Mouse (Mus musculus): ENCODE results near the gene Slc16a14.

DNA sequence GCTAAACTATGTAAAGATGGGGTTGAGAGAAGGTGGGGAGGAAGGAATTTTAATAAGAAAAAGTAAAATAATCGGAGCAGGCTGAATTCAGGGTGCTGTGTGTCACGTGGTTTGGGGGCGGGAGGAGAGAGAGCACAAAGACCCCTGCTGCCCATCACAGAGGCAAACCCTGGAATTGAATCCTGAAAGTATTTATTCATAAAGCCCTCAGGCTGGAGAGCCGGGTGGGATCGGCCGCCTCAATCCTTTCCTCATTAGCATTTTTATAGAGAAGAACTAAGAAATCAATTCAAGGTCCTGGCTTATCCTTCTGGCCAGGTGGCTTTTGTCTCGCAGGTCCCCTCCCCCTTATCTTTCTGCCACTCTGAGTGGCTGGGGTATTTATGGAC, 44.9 kb downstream of the Slc16a14 start:
- TF ChIP-seq EP300 (IDR thresholded peaks at IDR 0.05; ENCODE audit: low read depth) = no peak
- no peak for TF ChIP-seq CTCF (IDR thresholded peaks at IDR 0.05; ENCODE audit: low read depth)
